Mouse (Mus musculus) MEL (cell line): ENCODE measurements around the gene Mylpf. TPM values are rescaled to one million over a fixed set of nuclear protein-coding genes. Genes with fewer than 3 reads are reported as not detected.

Source experiments
- DNase-seq: peaks from one replicate; pipeline ENCODE4 v3.0.0; 2011; ENCODE audit warnings: low read depth, low spot score
- H3K27ac ChIP-seq: 2 replicates; pipeline ENCODE4 v1.5.1; 2012; ENCODE audit warnings: low read depth, mild to moderate bottlenecking, control low read depth, low read length, moderate library complexity; ENCODE audit not compliant: control insufficient read depth
- H3K27me3 ChIP-seq, 2 experiments: fragments of 150-350 bp in 1 of 2; sonication (generic) in 1 of 2; 2 replicates each; pipeline ENCODE4 v1.6.1; 2012; ENCODE audit warnings: low read length in 2 of 2, mild to moderate bottlenecking in 2 of 2, improper control_type of control experiment in 1 of 2, moderate library complexity in 1 of 2; ENCODE audit not compliant: insufficient read depth in 2 of 2, control insufficient read depth in 1 of 2
- H3K36me3 ChIP-seq, 2 experiments: 2 replicates each; pipeline ENCODE4 v1.6.1; 2012 to 2014; ENCODE audit warnings: low read length in 2 of 2, improper control_type of control experiment in 1 of 2, inconsistent platforms in 1 of 2, mild to moderate bottlenecking in 1 of 2; ENCODE audit not compliant: insufficient read depth in 2 of 2, control insufficient read depth in 1 of 2
- H3K4me1 ChIP-seq, 2 experiments: fragments of 150-350 bp in 1 of 2; sonication (generic) in 1 of 2; 2 replicates each; pipeline ENCODE4 v1.6.1; 2012; ENCODE audit warnings: low read length in 2 of 2, improper control_type of control experiment in 1 of 2, mild to moderate bottlenecking in 1 of 2; ENCODE audit not compliant: insufficient read depth in 2 of 2, control insufficient read depth in 1 of 2
- H3K4me3 ChIP-seq, 2 experiments: fragments of 150-350 bp in 1 of 2; sonication (generic) in 1 of 2; 2 replicates each; pipeline ENCODE4 v1.5.1; 2012; ENCODE audit warnings: low read depth in 2 of 2, low read length in 2 of 2, mild to moderate bottlenecking in 2 of 2, moderate library complexity in 2 of 2, control low read depth in 1 of 2, improper control_type of control experiment in 1 of 2; ENCODE audit not compliant: control insufficient read depth in 1 of 2, insufficient read depth in 1 of 2
- H3K79me2 ChIP-seq: 2 replicates; pipeline ENCODE4 v1.6.1; 2012; ENCODE audit warnings: mild to moderate bottlenecking, low read length, moderate library complexity; ENCODE audit not compliant: control insufficient read depth, poor library complexity, insufficient read depth
- H3K9ac ChIP-seq: 2 replicates; pipeline ENCODE4 v1.6.1; 2012; ENCODE audit warnings: low read depth, mild to moderate bottlenecking, control low read depth, low read length, moderate library complexity; ENCODE audit not compliant: control insufficient read depth, poor library complexity, severe bottlenecking
- H3K9me3 ChIP-seq: fragments of 150-350 bp; sonication (generic); replicated peaks from 2 replicates; pipeline ENCODE4 v1.6.1; 2012; ENCODE audit warnings: mild to moderate bottlenecking, low read length, improper control_type of control experiment, moderate library complexity; ENCODE audit not compliant: insufficient read depth
- BHLHE40 ChIP-seq: IDR thresholded peaks from 2 replicates; pipeline ENCODE4 v1.6.1; 2012; ENCODE audit warnings: low read depth, mild to moderate bottlenecking, inconsistent platforms, low read length, improper control_type of control experiment, borderline replicate concordance
- CHD1 ChIP-seq: IDR thresholded peaks from 2 replicates; pipeline ENCODE4 v1.6.1; 2012; ENCODE audit warnings: low read depth, mild to moderate bottlenecking, inconsistent platforms, low read length, improper control_type of control experiment
- CHD2 ChIP-seq: IDR thresholded peaks from 2 replicates; pipeline ENCODE4 v1.6.1; 2011; ENCODE audit warnings: low read length, improper control_type of control experiment
- CTCF ChIP-seq, 3 experiments: IDR thresholded peaks in 2 of 3; conservative IDR thresholded peaks in 1 of 3; 2 replicates each; pipeline ENCODE4 v1.5.1; 2011 to 2012; ENCODE audit warnings: low read length in 3 of 3, low read depth in 2 of 3, mild to moderate bottlenecking in 2 of 3, improper control_type of control experiment in 1 of 3, inconsistent platforms in 1 of 3, mixed read lengths in 1 of 3, moderate library complexity in 1 of 3; ENCODE audit not compliant: control insufficient read depth in 1 of 3, insufficient read depth in 1 of 3, poor library complexity in 1 of 3, severe bottlenecking in 1 of 3
- E2F4 ChIP-seq: IDR thresholded peaks from 2 replicates; pipeline ENCODE4 v1.6.1; 2011; ENCODE audit warnings: low read depth, low read length, improper control_type of control experiment, borderline replicate concordance
- EP300 ChIP-seq, 2 experiments: IDR thresholded peaks; 2 replicates each; pipeline ENCODE4 v1.6.1; 2011; ENCODE audit warnings: improper control_type of control experiment in 2 of 2, low read length in 2 of 2, low read depth in 1 of 2, mild to moderate bottlenecking in 1 of 2
- ETS1 ChIP-seq: IDR thresholded peaks from 2 replicates; pipeline ENCODE4 v1.6.1; 2012; ENCODE audit warnings: low read depth, mild to moderate bottlenecking, inconsistent platforms, low read length, improper control_type of control experiment, moderate library complexity
- GABPA ChIP-seq: IDR thresholded peaks from 2 replicates; pipeline ENCODE4 v1.6.1; 2012; ENCODE audit warnings: low read depth, mild to moderate bottlenecking, inconsistent platforms, low read length, improper control_type of control experiment, moderate library complexity
- HCFC1 ChIP-seq: IDR thresholded peaks from 2 replicates; pipeline ENCODE4 v1.6.1; 2012; ENCODE audit warnings: low read depth, mild to moderate bottlenecking, inconsistent platforms, low read length, improper control_type of control experiment, moderate library complexity
- JUND ChIP-seq: IDR thresholded peaks from 2 replicates; pipeline ENCODE4 v1.6.1; 2011; ENCODE audit warnings: low read depth, mild to moderate bottlenecking, improper control_type of control experiment, low read length
- MAX ChIP-seq: IDR thresholded peaks from 2 replicates; pipeline ENCODE4 v1.6.1; 2011; ENCODE audit warnings: low read length, improper control_type of control experiment
- MAZ ChIP-seq: IDR thresholded peaks from 2 replicates; pipeline ENCODE4 v1.6.1; 2012; ENCODE audit warnings: low read depth, mild to moderate bottlenecking, inconsistent platforms, low read length, improper control_type of control experiment
- MEF2A ChIP-seq: IDR thresholded peaks from 2 replicates; pipeline ENCODE4 v1.6.1; 2014; ENCODE audit warnings: low read depth, mild to moderate bottlenecking, inconsistent platforms, low read length, improper control_type of control experiment; ENCODE audit not compliant: poor library complexity, insufficient replicate concordance, severe bottlenecking; ENCODE audit errors: extremely low read depth
- MXI1 ChIP-seq: IDR thresholded peaks from 2 replicates; pipeline ENCODE4 v1.6.1; 2011; ENCODE audit warnings: mild to moderate bottlenecking, low read depth, low read length, improper control_type of control experiment
- MYB ChIP-seq: IDR thresholded peaks from 2 replicates; pipeline ENCODE4 v1.6.1; 2011; ENCODE audit warnings: mild to moderate bottlenecking, low read depth, low read length, improper control_type of control experiment
- MYC ChIP-seq: IDR thresholded peaks from 2 replicates; pipeline ENCODE4 v1.6.1; 2011; ENCODE audit warnings: low read depth, mild to moderate bottlenecking, low read length, improper control_type of control experiment, moderate library complexity
- NRF1 ChIP-seq: IDR thresholded peaks from 2 replicates; pipeline ENCODE4 v1.6.1; 2014; ENCODE audit warnings: low read depth, mild to moderate bottlenecking, inconsistent platforms, low read length, improper control_type of control experiment, moderate library complexity; ENCODE audit not compliant: poor library complexity, insufficient read depth, severe bottlenecking
- POLR2A ChIP-seq, 2 experiments: IDR thresholded peaks; 2 replicates each; pipeline ENCODE4 v1.6.1; 2011 to 2012; ENCODE audit warnings: low read length in 2 of 2, mild to moderate bottlenecking in 2 of 2, control low read depth in 1 of 2, improper control_type of control experiment in 1 of 2, low read depth in 1 of 2, moderate library complexity in 1 of 2; ENCODE audit not compliant: control insufficient read depth in 1 of 2, insufficient read depth in 1 of 2, poor library complexity in 1 of 2
- POLR2AphosphoS5 ChIP-seq: IDR thresholded peaks from 2 replicates; pipeline ENCODE4 v1.6.1; 2012; ENCODE audit warnings: low read depth, borderline replicate concordance, mild to moderate bottlenecking, inconsistent platforms, low read length, moderate library complexity, mixed read lengths
- RAD21 ChIP-seq: IDR thresholded peaks from 2 replicates; pipeline ENCODE4 v1.6.1; 2011; ENCODE audit warnings: mild to moderate bottlenecking, low read depth, low read length, improper control_type of control experiment
- RCOR1 ChIP-seq: IDR thresholded peaks from 2 replicates; pipeline ENCODE4 v1.6.1; 2012; ENCODE audit warnings: low read depth, mild to moderate bottlenecking, inconsistent platforms, low read length, improper control_type of control experiment
- SMC3 ChIP-seq: IDR thresholded peaks from 2 replicates; pipeline ENCODE4 v1.6.1; 2011; ENCODE audit warnings: low read depth, low read length, improper control_type of control experiment
- TAL1 ChIP-seq: IDR thresholded peaks from 2 replicates; pipeline ENCODE4 v1.6.1; 2012; ENCODE audit warnings: mild to moderate bottlenecking, inconsistent platforms, low read length, moderate library complexity, mixed read lengths
- TBP ChIP-seq: IDR thresholded peaks from 2 replicates; pipeline ENCODE4 v1.8.0; 2011; ENCODE audit warnings: low read depth, low read length, improper control_type of control experiment
- UBTF ChIP-seq: IDR thresholded peaks from 2 replicates; pipeline ENCODE4 v1.6.1; 2012; ENCODE audit warnings: low read depth, mild to moderate bottlenecking, inconsistent platforms, low read length, improper control_type of control experiment, moderate library complexity, borderline replicate concordance; ENCODE audit not compliant: insufficient read depth
- USF1 ChIP-seq: IDR thresholded peaks from 2 replicates; pipeline ENCODE4 v1.6.1; 2014; ENCODE audit warnings: low read depth, mild to moderate bottlenecking, inconsistent platforms, low read length, improper control_type of control experiment, moderate library complexity
- USF2 ChIP-seq, 2 experiments: IDR thresholded peaks; 2 replicates each; pipeline ENCODE4 v1.6.1; 2011 to 2012; ENCODE audit warnings: improper control_type of control experiment in 2 of 2, low read length in 2 of 2, borderline replicate concordance in 1 of 2, inconsistent platforms in 1 of 2, low read depth in 1 of 2, mild to moderate bottlenecking in 1 of 2; ENCODE audit not compliant: insufficient read depth in 1 of 2
- ZKSCAN1 ChIP-seq: IDR thresholded peaks from 2 replicates; pipeline ENCODE4 v1.6.1; 2012; ENCODE audit warnings: low read depth, mild to moderate bottlenecking, inconsistent platforms, low read length, improper control_type of control experiment, moderate library complexity
- ZMIZ1 ChIP-seq: IDR thresholded peaks from 2 replicates; pipeline ENCODE4 v1.6.1; 2012; ENCODE audit warnings: low read depth, mild to moderate bottlenecking, inconsistent platforms, low read length, improper control_type of control experiment, moderate library complexity
- polyA plus RNA-seq, 2 experiments: library from polyadenylated mRNA; stranded (reverse) in 1 of 2; unstranded in 1 of 2; fragments of >175 nt in 1 of 2; fragments of >200 nt in 1 of 2; gene quantifications; 2 replicates each; pipeline versions ENCODE4 v1.2.1 to v1.2.4; 2012; ENCODE audit warnings: low replicate concordance in 2 of 2, low read depth in 1 of 2; ENCODE audit not compliant: insufficient read length in 2 of 2, insufficient read depth in 1 of 2, missing spikeins in 1 of 2
- total RNA-seq: library from RNA; depleted of rRNA; stranded (reverse); fragments of 300-350 nt; gene quantifications from 2 replicates; pipeline ENCODE4 v1.2.3, GENCODE M21; 2012

Gene Mylpf
- total and polyA plus RNA-seq, 3 experiments, result 9.1 to 11.2 TPM; not detected in 1

DNA sequence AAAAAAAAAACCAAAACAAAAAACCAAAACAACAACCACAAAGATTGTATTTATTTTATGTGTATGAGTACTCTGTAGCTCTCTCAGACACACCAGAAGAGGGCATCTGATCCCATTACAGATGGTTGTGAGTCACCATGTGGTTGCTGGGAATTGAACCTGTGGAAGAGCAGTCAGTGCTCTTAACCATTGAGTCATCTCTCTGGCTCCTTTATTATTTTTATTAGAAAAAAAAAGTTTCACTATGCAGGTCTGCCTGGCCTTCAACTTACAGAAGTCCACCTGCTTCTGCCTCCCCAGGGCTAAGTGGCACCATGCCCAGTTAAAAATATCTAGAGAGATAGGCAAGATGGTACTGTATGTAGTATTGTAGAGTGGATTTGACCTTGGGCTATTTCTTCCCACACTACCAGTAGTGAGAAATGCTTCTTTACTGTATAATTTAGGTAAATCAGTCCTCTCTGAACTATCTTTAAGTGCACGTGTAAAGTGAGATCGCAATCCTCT lies 34.7 kb downstream of the Mylpf start (continued):
- TF ChIP-seq HCFC1, result no peak; the same call in 1 of the 2 replicates
- TF ChIP-seq CHD2, result no peak
- no peak for TF ChIP-seq ZKSCAN1
- TF ChIP-seq TAL1, result no peak
- TF ChIP-seq USF2 (IDR thresholded peaks at IDR 0.05; ENCODE audit: borderline replicate concordance in 1 of 2, insufficient read depth in 1 of 2, low read depth in 1 of 2, low read length in 2 of 2), result no peak
- TF ChIP-seq MAZ, result no peak
- TF ChIP-seq GABPA, result no peak
- TF ChIP-seq MYC, result no peak
- TF ChIP-seq POLR2A (IDR thresholded peaks at IDR 0.05; ENCODE audit: control insufficient read depth in 1 of 2, insufficient read depth in 1 of 2, low read depth in 1 of 2, low read length in 2 of 2, poor library complexity in 1 of 2), result no peak
- no peak for TF ChIP-seq MYB
- 0 out of 2 replicates have a peak, but pooled peaks have one; percentile 34 for TF ChIP-seq CHD1
- peak; percentile 37; the same call in 1 of the 2 replicates for TF ChIP-seq MEF2A

GRCm38 (mm10) chr7:127243870-127244657 lies 35.4 kb downstream of the Mylpf start, which contains the start of gene Zfp771:
Zfp771 (plus strand) TSS chr7:127244274.
- Histone ChIP-seq H3K79me2 (peaks cover 17% of the 10 kb centered on the region), H3K9me3 (no peaks in the 10 kb centered on the region), H3K27ac (peak within 1 kb of the TSS; percentile 97), H3K9ac (peak within 1 kb of the TSS; percentile 96), H3K4me3 (peak within 1 kb of the TSS; percentile 84 to 88), H3K36me3 (peaks cover 4 to 15% of the 10 kb centered on the region in 2 experiments), H3K27me3 (no peaks in the 10 kb centered on the region), H3K4me1 (peaks cover 4 to 14% of the 10 kb centered on the region in 2 experiments; a peak in 2 of 4 replicates)
- DNase-seq, result peak; percentile 95
- no peak; a peak in 1 of 4 replicates for TF ChIP-seq EP300 (IDR thresholded peaks at IDR 0.05; ENCODE audit: low read depth in 1 of 2, low read length in 2 of 2)
- 0 out of 2 replicates have a peak, but pooled peaks have one; percentile 1 for TF ChIP-seq CHD1
- no peak for TF ChIP-seq BHLHE40
- TF ChIP-seq MAZ, result no peak
- peak; percentile 62 for TF ChIP-seq USF1
- peak; percentile 71 for TF ChIP-seq MYC
- TF ChIP-seq MYB, result no peak
- 0 out of 2 replicates have a peak, but pooled peaks have one; percentile 37 for TF ChIP-seq UBTF
- TF ChIP-seq ZMIZ1, result peak; percentile 87; the same call in 1 of the 2 replicates
- TF ChIP-seq ETS1, result peak; percentile 12; the same call in 1 of the 2 replicates
- TF ChIP-seq MXI1, result peak; percentile 91; the same call in 1 of the 2 replicates
- TF ChIP-seq POLR2AphosphoS5, result no peak
- TF ChIP-seq JUND, result no peak
- peak; percentile 75; the same call in 1 of the 2 replicates for TF ChIP-seq TBP
- peak; percentile 96 for TF ChIP-seq POLR2A (IDR thresholded peaks at IDR 0.05; ENCODE audit: control insufficient read depth in 1 of 2, insufficient read depth in 1 of 2, low read depth in 1 of 2, low read length in 2 of 2, poor library complexity in 1 of 2)
- no peak for TF ChIP-seq E2F4
- no peak for TF ChIP-seq SMC3
- TF ChIP-seq NRF1, result no peak
- TF ChIP-seq TAL1, result no peak
- peak in 1 of 3 experiments; percentile 7; a peak in 1 of 6 replicates for TF ChIP-seq CTCF (IDR thresholded peaks at IDR 0.05 in 2 of 3, conservative IDR thresholded peaks at IDR 0.05 in 1 of 3; ENCODE audit: control insufficient read depth in 1 of 3, insufficient read depth in 1 of 3, low read depth in 2 of 3, low read length in 3 of 3, poor library complexity in 1 of 3, severe bottlenecking in 1 of 3)
- TF ChIP-seq USF2 (IDR thresholded peaks at IDR 0.05; ENCODE audit: borderline replicate concordance in 1 of 2, insufficient read depth in 1 of 2, low read depth in 1 of 2, low read length in 2 of 2), result no peak
- no peak for TF ChIP-seq MEF2A
- no peak for TF ChIP-seq RAD21
- peak; percentile 84 for TF ChIP-seq MAX
- no peak for TF ChIP-seq ZKSCAN1
- no peak for TF ChIP-seq GABPA
- TF ChIP-seq RCOR1, result no peak
- no peak for TF ChIP-seq CHD2
